ENCODE assay signal across 7 mouse cellular contexts in genomic region chr9:119425217-119425975, GRCm38 (mm10). TPM values are rescaled to one million over a fixed set of nuclear protein-coding genes. Genes with fewer than 3 reads are reported as not detected.
A peak's percentile ranks its signal among the peaks of the same experiment; 100 is the strongest.
DNase-seq lines count a peak whose midpoint lies in the region; ATAC-seq and TF ChIP-seq lines count a peak whose summit lies in the region.

No protein-coding gene starts in this region.

- no peaks in the 10 kb centered on the region for H3K36me3 ChIP-seq in C2C12 (ENCODE audit: control insufficient read depth, insufficient read depth)
- no peaks in the 10 kb centered on the region for H3K36me3 ChIP-seq in intestine, embryonic 16.5 days (ENCODE audit: control insufficient read depth, insufficient read depth, low read length)
- H3K36me3 ChIP-seq in liver, postnatal 0 days (replicated peaks; ENCODE audit: insufficient read depth, low read length): no peaks in the 10 kb centered on the region
- H3K36me3 ChIP-seq in stomach, embryonic 15.5 days: 0 out of 2 replicates have a peak, but pooled peaks cover 3% of the 10 kb centered on the region

- no peak for TF ChIP-seq CTCF in C2C12 (IDR thresholded peaks at IDR 0.05; ENCODE audit: control insufficient read depth, insufficient read depth, insufficient read length)
- TF ChIP-seq CTCF in liver, postnatal 0 days (IDR thresholded peaks at IDR 0.05; ENCODE audit: low read depth): no peak

- DNase-seq in adrenal gland, adult 8-10 months: peak; percentile 32
- peak; percentile 78 for DNase-seq in gastrocnemius, postnatal 25 days
- DNase-seq in liver, postnatal 0 days: no peak
- no peak for DNase-seq in frontal cortex, postnatal 25 days (ENCODE audit: low spot score in 2 of 2)

- peak; percentile 90 for ATAC-seq in intestine, embryonic 16.5 days
- peak; percentile 69 for ATAC-seq in liver, postnatal 0 days
- peak; percentile 89 for ATAC-seq in stomach, embryonic 15.5 days (ENCODE audit: insufficient read depth, low FRiP score, low read depth)

- H3K79me2 ChIP-seq in C2C12 (ENCODE audit: control insufficient read depth, insufficient read depth): no peaks in the 10 kb centered on the region

- H3K79me3 ChIP-seq in C2C12 (ENCODE audit: low read depth): no peaks in the 10 kb centered on the region

- no peak for TF ChIP-seq EP300 in liver, postnatal 0 days (IDR thresholded peaks at IDR 0.05; ENCODE audit: low read depth)

- WGBS in intestine, embryonic 16.5 days: 31% methylated on average over 7 of the region's 7 CpGs
- WGBS in liver, postnatal 0 days (ENCODE audit: insufficient replicate concordance): 29% methylated on average over 7 of the region's 7 CpGs
- WGBS in stomach, embryonic 15.5 days: 18% methylated on average over 7 of the region's 7 CpGs

- peak overlapping the region; percentile 82 for H3K27ac ChIP-seq in intestine, embryonic 16.5 days (ENCODE audit: low read length)
- 0 out of 2 replicates have a peak overlapping the region, but pooled peaks have one; percentile 16 for H3K27ac ChIP-seq in liver, postnatal 0 days (ENCODE audit: low read depth)
- H3K27ac ChIP-seq in stomach, embryonic 15.5 days: peak overlapping the region; percentile 77

- no peaks in the 10 kb centered on the region for H3K9me3 ChIP-seq in intestine, embryonic 16.5 days (ENCODE audit: control insufficient read depth, low read length)
- H3K9me3 ChIP-seq in liver, postnatal 0 days (ENCODE audit: low read length): no peaks in the 10 kb centered on the region
- no peaks in the 10 kb centered on the region for H3K9me3 ChIP-seq in stomach, embryonic 15.5 days

- peak overlapping the region; percentile 57 for H3K9ac ChIP-seq in intestine, embryonic 16.5 days (ENCODE audit: low read depth, low read length)
- peak overlapping the region; percentile 21; the same call in 1 of the 2 replicates for H3K9ac ChIP-seq in liver, postnatal 0 days (replicated peaks)
- no peak overlapping the region for H3K9ac ChIP-seq in stomach, embryonic 15.5 days

- H3K4me3 ChIP-seq in C2C12 (ENCODE audit: insufficient read depth, poor library complexity, severe bottlenecking): no peak overlapping the region
- H3K4me3 ChIP-seq in intestine, embryonic 16.5 days (ENCODE audit: low read length): no peak overlapping the region
- no peak overlapping the region for H3K4me3 ChIP-seq in liver, postnatal 0 days (ENCODE audit: low read depth, low read length)
- H3K4me3 ChIP-seq in stomach, embryonic 15.5 days (replicated peaks): no peak overlapping the region

- no peaks in the 10 kb centered on the region for H3K27me3 ChIP-seq in C2C12 (ENCODE audit: control insufficient read depth, insufficient read depth, insufficient read length)
- no peaks in the 10 kb centered on the region for H3K27me3 ChIP-seq in intestine, embryonic 16.5 days (replicated peaks; ENCODE audit: control insufficient read depth, insufficient read depth, low read length)
- H3K27me3 ChIP-seq in liver, postnatal 0 days (ENCODE audit: insufficient read depth, low read length): no peaks in the 10 kb centered on the region
- no peaks in the 10 kb centered on the region for H3K27me3 ChIP-seq in stomach, embryonic 15.5 days (replicated peaks)

- peaks cover 33% of the 10 kb centered on the region for H3K4me1 ChIP-seq in intestine, embryonic 16.5 days (ENCODE audit: control insufficient read depth, insufficient read depth, low read length)
- H3K4me1 ChIP-seq in liver, postnatal 0 days (ENCODE audit: insufficient read depth): peaks cover 23% of the 10 kb centered on the region
- peaks cover 33% of the 10 kb centered on the region for H3K4me1 ChIP-seq in stomach, embryonic 15.5 days

- H3ac ChIP-seq in C2C12 (ENCODE audit: control insufficient read depth, insufficient read length, low read depth): no peak overlapping the region

- H3K4me2 ChIP-seq in intestine, embryonic 16.5 days (ENCODE audit: low read depth, low read length): peak overlapping the region; percentile 30; the same call in 1 of the 2 replicates
- H3K4me2 ChIP-seq in liver, postnatal 0 days (ENCODE audit: low read depth, low read length): no peak overlapping the region
- peak overlapping the region; percentile 24 for H3K4me2 ChIP-seq in stomach, embryonic 15.5 days

TF ChIP-seq in C2C12, 6 proteins besides CTCF, POLR2A, EP300 and RAD21:
- TF ChIP-seq MAX (IDR thresholded peaks at IDR 0.05): no peak
- peak; percentile 10 for TF ChIP-seq USF1 (IDR thresholded peaks at IDR 0.05; ENCODE audit: low read depth)

RNA-seq across cellular contexts. Expression of gene Exog, which starts 19.3 kb away (rescaled TPM):
- polyA plus RNA-seq in C2C12 (2012; fragmentation: generic; extraction: Trizol): 7.3 TPM
- 1 to 10 TPM; 4.6 to 5.9 (median 4.9) TPM for total RNA-seq in adrenal gland, adult 8-10 months (2022)
- total RNA-seq in gastrocnemius, postnatal 25 days (2021): 1 to 10 TPM; 1.4 to 1.7 TPM
- polyA plus RNA-seq in intestine, embryonic 16.5 days (2015; fragmentation: Nextera tagmentation; extraction: Ambion mirVana): 15.3 and 17.5 TPM in 2 replicates
- 3.0 and 3.8 TPM in 2 replicates for polyA plus RNA-seq in liver, postnatal 0 days (2015; fragmentation: Nextera tagmentation; extraction: Ambion mirVana)
- polyA plus RNA-seq in stomach, embryonic 15.5 days (2015; fragmentation: Nextera tagmentation; extraction: Ambion mirVana): 21.1 and 21.4 TPM in 2 replicates

RNA-seq across cellular contexts. Expression of gene Acvr2b, which starts 23.5 kb away (rescaled TPM):
- 0.83 TPM for polyA plus RNA-seq in C2C12 (2012; fragmentation: generic; extraction: Trizol)
- total RNA-seq in adrenal gland, adult 8-10 months (2022): 10 to 100 TPM in 2 of 4 experiments, 1 to 10 TPM in 2; 5.7 to 12.7 (median 10.7) TPM
- 10 to 100 TPM in 1 of 2 experiments, 1 to 10 TPM in 1; 9.4 to 11.9 TPM for total RNA-seq in gastrocnemius, postnatal 25 days (2021)
- polyA plus RNA-seq in intestine, embryonic 16.5 days (2015; fragmentation: Nextera tagmentation; extraction: Ambion mirVana): 6.3 and 8.4 TPM in 2 replicates
- 2.2 and 4.1 TPM in 2 replicates for polyA plus RNA-seq in liver, postnatal 0 days (2015; fragmentation: Nextera tagmentation; extraction: Ambion mirVana)
- 19.3 and 20.3 TPM in 2 replicates for polyA plus RNA-seq in stomach, embryonic 15.5 days (2015; fragmentation: Nextera tagmentation; extraction: Ambion mirVana)

Comparison
In these comparisons a context has a peak if more than half of its experiments do, and no peak if none do; other contexts are left out.
1. DNase-seq: peak in adrenal gland, adult 8-10 months (single experiment) and gastrocnemius, postnatal 25 days (single experiment); none in liver, postnatal 0 days (single experiment) and frontal cortex, postnatal 25 days (0 of 2).
2. H3K27ac ChIP-seq: peak in every context shown above with its lines; median percentile 82 in intestine, embryonic 16.5 days; 77 in stomach, embryonic 15.5 days; 16 in liver, postnatal 0 days.
3. Peak in every context shown above with its lines, with median percentiles within 50 percentile points of each other: ATAC-seq.